Mouse (Mus musculus): ENCODE measurements around the gene Plxna2.

DNA sequence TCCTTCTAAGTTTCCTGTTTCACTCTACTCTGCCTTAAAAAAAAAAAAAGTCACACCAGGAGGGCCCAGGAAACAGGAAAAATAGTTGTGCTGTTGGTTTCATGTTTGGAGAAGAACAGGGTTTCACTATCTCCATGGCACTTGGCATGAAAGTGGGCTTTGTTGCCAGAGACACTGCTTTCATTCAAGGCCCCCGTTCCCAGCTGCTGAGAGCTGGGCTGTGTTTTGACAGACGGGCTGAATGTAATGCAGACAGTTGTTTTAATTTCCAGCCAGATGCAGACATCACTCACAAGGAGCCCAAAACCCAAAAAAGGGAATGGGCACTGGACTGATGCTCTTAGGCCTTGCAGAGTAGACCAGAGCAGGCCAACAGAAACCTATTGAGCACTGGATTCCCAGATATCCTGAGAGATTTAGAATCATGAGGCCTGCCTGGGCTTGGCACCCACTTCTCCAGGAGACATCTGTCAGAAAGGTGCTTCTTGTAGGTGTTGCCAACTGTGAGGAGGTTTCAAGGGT, 124.9 kb downstream of the Plxna2 start:
- TF ChIP-seq CTCF (IDR thresholded peaks at IDR 0.05; ENCODE audit: low read depth) (no peak), EP300 (IDR thresholded peaks at IDR 0.05; ENCODE audit: low read depth) (no peak)
